Mouse (Mus musculus) cerebellum, adult (tissue): ENCODE data around the gene Srxn1.
A peak's percentile ranks its signal among the peaks of the same experiment; 100 is the strongest.

Source experiments
- ATAC-seq: cut with Nextera tagmentation; 2 replicates; pipeline ENCODE4 v1.9.2; 2017; ENCODE audit warnings: mild to moderate bottlenecking, moderate library complexity, mixed read lengths; ENCODE audit not compliant: insufficient number of reproducible peaks, low FRiP score, low TSS enrichment

Srxn1 gene

DNA sequence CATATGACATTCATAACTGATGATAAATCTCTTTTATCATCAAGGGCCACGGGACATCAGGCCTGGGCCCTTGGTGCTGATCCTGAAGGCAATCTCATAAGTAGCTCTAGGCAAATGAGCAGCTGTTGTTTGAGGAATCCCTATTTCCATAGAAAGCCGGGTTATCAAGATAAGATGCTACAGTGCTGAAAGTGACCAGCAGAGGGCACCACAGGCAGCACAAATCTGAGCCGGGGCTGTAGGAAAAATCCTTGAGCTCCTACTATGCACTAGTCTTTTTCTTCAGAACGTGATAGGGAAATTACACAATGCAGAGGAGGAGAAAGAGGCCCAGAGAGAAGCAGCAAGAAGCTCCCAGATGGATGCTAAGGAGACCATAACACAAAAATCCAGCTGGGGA lies 16.2 kb upstream of the Srxn1 start:
- ATAC-seq, result no peak

GRCm38 (mm10) chr2:152089581-152089980 lies 15.7 kb upstream of the Srxn1 start:
- no peak for ATAC-seq

DNA sequence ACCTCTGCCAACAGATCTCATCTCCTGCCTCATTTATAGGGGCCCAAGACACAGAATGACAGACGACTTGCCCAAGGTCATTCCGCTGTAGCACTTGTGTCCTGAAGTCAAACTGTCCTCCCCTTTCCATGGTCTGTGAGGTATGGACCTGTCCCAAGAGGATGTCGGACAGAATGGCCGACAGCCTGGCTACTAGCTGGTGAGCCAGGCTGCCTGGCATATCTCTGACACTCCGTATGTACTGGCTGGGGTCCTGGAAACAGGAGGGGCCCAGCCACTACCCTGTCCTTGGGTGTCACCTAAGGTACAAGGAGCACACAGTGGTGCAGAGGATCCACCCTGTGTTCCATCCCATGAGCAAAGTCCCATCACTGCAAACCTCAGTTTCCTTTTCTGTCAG lies 14.8 kb upstream of the Srxn1 start:
- no peak for ATAC-seq

DNA sequence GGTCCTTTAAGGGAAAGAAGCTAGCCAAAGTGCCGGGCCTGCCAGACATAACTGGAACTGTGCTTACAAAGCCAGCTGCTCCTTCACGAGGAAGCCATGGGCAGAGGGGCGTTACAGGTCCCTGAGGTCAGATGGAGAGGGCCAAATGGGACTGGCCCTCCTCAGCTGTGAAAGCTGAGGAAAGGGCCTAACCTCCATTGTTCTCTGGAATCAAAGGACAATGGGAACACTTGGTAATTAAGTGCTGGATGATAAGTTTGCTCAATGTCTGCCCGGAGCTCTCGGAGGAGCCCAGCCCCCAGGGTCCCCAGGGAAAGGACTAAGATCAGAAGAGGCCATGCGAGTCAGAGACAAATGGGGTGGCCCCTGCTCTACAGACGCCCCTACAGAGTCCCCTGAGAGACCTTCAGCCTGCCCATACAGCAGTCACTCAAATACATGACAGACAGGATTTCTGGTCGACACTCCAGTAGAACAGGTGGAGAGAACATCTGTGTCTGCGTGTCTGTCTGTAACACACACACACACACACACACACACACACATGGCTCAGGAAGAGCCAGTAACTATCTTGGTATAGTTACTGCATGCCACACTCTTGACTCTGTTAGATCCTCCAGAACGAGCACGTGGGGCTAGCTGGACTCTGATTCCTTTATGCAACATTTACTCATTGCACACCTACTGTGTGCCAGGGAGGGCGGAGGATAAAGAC lies 13.8 kb upstream of the Srxn1 start:
- no peak for ATAC-seq

GRCm38 (mm10) chr2:152092927-152093326 lies 12.4 kb upstream of the Srxn1 start:
- ATAC-seq, result no peak

DNA sequence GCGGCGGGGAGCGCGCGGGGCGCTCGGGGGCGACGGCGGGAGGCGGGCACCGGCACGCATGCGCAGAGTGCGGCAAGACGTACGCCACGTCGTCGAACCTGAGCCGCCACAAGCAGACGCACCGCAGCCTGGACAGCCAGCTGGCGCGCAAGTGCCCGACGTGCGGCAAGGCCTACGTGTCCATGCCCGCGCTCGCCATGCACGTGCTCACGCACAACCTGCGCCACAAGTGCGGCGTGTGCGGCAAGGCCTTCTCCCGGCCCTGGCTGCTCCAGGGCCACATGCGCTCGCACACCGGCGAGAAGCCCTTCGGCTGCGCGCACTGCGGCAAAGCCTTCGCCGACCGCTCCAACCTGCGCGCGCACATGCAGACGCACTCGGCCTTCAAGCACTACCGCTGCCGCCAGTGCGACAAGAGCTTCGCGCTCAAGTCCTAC lies 11.9 kb upstream of the Srxn1 start:
- no peak for ATAC-seq

DNA sequence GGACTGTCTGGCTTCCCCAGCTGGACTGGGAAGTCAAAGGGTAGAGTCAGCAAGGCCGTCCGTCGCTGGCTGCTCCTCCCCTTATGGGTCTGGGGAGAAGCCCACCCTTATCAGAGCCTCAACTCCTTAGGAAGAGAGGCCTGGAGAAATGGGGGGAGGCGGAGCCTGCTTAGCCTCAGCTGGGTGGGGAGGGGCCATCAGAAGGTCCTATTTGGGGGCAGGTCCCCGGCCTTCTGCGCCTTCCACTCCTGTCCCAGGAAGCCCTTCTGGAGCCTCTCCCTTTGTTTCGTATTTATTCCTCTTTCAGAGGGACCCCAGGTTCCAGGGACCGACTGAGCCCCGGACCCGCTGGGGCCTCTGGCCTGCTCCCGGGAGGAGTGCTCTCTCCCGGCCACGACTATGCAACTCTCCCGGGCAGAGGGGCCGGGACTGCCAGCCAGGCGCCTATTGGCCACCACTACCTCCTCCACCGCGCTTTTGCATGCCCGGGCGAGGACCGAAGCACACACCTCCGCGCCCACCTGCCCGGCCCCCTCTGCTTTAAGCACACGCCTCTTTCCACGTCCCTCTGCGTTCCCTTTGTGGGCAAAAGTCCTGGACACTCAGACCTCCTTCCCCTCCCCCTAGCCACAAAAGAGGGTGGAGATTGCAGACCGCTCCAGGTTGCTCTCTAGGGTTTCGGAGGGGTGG lies 10.3 kb upstream of the Srxn1 start:
- no peak for ATAC-seq

DNA sequence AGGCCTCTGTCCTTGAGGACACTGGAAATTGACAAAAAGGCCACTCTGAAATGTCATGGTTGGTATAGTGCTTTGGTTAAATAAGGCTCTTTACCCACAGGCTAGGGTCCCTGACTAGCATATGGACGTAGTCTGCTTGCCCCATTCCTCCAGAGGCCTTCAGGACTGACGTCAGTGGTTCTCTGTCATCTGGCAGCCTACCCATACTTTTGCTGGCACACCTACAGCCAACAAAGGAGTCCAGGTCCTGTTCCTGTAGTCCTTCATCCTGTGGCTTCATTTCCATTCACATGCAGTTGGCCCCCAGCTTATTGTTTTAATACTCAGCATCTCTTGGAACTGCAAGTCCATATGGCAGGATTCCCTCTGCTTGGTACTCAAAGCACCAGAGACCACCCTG lies 8.4 kb upstream of the Srxn1 start:
- no peak for ATAC-seq

- ATAC-seq, result no peak
These were observed 7.4 kb upstream of the Srxn1 start for GRCm38 (mm10) chr2:152097916-152098315.

- ATAC-seq, result no peak
These were observed 5.8 kb upstream of the Srxn1 start for GRCm38 (mm10) chr2:152099538-152099937.

DNA sequence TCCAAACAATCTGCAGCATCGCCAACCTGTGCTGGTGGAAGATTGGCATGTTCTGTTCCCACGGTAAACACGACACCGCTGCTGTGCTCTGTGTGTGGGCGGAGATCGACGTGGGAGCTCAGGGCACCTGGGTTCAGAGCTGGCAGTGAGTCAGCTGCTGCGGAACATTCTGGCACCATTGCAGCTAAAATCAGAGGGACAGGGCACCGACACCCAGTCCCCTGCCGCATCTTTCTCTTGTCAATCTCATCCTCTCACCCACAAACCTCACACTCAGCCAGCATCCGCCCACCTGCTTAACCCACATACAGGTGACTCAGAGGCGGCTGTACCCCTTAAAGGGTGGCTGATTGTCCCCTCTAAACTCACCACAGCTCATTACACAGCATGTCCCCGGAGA lies 3.6 kb upstream of the Srxn1 start:
- ATAC-seq, result no peak

DNA sequence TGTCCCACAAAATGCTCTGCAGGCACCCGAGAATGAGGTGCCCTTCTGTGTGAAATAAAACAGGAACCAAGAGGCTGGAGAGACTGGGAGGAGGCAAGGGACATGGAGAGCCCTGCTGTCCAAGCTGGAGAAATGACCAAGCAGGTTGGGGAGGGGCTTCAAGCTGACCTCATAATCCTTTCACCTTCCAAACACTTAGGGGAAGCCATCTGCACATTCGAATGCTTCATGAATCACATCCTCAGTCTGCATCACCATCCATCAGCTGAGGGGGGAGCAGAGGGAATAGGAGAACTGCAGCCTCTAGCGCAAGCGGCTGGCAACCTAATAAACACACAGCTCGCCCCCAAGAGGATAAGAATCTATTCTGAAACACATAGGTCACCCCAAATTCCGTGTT lies 2.9 kb upstream of the Srxn1 start:
- ATAC-seq, result no peak

DNA sequence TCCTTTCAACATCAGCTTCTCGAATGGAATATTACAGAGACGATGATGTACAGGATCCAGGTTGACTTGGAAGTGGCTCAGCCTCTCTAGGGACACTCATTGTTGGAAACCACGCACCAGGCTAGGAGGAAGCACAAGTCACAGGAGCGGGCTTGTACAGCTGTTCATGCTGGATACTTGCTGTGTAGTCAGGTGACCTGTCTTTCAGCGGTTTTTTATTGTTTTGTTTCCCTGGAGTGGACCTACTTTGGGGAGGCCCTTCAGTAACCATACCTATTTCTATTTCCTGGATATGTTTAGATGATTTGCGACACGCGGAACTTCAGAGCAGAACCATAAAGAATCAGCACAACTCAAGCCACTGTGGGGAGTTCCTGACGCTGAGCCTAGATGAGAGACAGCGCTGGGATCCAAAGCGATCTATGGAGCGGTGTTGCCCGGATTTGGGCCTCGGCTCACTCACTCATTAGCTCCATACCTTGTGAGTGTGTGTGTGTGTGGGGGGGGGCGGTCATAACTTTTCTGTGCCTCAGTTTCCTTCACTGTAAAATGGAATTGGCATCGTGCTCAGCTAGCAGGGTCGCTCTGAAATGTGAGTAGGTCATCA lies 502 bp upstream of the Srxn1 start:
- 0 out of 2 replicates have a peak, but pooled peaks have one; percentile 20 for ATAC-seq

DNA sequence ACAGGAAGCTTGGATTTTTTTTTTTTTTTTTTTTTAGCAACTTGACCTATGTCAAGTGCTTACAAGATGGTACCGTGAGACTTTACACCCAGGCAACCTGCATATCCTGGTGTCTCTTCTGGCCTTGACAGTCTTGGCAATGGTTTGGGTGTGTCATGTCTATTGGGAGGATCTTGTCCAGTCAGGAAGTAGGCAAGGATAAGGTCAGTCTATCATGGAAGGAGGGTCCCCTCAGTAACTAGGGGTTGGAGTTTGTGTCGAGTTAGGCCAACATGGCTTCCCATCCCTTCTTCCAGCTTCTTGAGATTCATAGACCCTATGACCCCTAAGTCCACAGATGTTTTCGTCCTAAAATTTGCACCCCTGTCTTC lies 894 bp downstream of the Srxn1 start:
- no peak for ATAC-seq

DNA sequence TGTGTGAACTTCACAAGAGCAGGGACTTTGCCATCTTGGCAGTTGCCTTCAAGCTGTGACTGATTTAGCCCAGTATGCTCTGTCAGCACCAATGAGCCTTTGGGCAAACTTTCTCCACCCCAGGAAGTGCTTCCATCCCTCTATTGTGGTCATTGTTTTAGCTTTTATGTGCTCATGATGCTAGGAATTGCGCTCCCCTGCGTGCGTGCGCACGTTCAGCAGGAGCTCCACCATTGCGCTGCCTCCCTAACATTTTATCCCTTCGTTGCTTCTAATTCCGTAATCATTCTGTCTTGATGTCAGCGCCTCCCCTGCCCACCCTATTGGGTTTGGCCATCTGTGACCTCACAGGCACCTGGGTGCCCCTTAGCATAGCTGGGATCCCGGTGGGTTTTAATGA lies 1.3 kb downstream of the Srxn1 start:
- ATAC-seq, result no peak

DNA sequence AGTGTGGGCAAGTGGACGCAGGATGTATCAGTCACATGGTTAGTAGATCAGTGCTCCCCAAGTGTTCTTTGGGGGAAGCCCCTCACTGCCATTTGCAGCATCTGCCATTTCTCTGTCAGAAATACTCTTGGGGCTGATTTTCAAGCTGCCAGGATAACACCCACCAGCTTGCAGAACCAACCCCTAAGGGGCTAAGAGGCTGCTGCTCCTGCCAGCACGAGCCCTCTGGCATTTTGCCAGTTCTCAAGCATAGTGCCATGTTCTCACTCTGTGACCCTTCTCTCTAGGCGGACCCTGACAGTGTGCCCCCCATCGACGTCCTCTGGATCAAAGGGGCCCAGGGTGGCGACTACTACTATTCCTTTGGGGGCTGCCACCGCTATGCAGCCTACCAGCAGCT lies 3.4 kb downstream of the Srxn1 start:
- no peak for ATAC-seq

GRCm38 (mm10) chr2:152109386-152109785 lies 4.1 kb downstream of the Srxn1 start:
- no peak for ATAC-seq

DNA sequence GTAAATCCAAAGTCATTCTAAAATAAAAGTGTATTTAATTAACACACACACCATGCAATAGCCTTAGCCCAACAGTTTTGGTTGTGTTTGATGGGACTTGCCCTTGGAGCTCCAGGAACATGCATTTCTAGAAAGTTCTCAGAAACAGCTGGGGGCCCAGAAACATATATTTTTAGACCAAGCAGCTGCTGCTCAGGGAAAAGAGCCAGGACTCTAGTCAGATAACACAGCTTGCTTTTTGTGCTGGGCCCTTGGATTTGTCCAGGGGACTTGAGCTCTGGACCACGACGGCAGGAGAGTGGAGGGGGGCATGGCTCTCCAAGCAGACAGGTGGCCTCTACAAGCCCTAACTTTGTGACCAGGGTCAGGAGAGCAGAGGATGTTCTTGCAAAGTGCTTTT lies 6.0 kb downstream of the Srxn1 start:
- no peak for ATAC-seq

DNA sequence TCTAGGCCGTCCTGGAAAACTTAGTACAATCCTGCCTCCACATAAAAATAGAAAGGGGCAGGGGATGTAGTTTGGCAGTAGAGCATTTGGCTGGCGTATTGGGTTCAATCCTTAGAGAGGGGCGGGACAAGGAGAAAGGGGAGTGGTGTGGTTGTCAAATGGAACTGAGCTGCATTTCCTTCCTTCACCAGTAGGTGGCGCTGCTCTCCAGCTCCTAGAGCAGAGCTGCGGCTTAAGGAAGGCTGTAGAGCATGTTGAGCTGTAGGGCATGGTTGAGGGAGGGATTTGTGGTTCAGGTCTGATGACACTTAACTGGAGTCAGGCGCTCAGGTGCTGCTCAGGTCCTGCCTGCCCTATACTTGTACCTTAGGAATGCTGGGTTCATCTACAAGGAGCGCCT lies 6.6 kb downstream of the Srxn1 start:
- ATAC-seq, result peak; percentile 70

GRCm38 (mm10) chr2:152112490-152112889 lies 7.2 kb downstream of the Srxn1 start:
- no peak for ATAC-seq

- ATAC-seq, result no peak
These were observed 7.7 kb downstream of the Srxn1 start for GRCm38 (mm10) chr2:152112970-152113369.
